Mouse (Mus musculus) layer of hippocampus, adult 9-11 months (tissue): ENCODE results near the gene Nexn.
"Not testable (repeated sequence)": the region's sequence is repeated elsewhere in the genome, so short reads cannot be mapped to it uniquely, and the experiment has no call there.

Experiments
- DNase-seq: peaks from one replicate; pipeline ENCODE4 v3.0.0; 2022

The Nexn gene

DNA sequence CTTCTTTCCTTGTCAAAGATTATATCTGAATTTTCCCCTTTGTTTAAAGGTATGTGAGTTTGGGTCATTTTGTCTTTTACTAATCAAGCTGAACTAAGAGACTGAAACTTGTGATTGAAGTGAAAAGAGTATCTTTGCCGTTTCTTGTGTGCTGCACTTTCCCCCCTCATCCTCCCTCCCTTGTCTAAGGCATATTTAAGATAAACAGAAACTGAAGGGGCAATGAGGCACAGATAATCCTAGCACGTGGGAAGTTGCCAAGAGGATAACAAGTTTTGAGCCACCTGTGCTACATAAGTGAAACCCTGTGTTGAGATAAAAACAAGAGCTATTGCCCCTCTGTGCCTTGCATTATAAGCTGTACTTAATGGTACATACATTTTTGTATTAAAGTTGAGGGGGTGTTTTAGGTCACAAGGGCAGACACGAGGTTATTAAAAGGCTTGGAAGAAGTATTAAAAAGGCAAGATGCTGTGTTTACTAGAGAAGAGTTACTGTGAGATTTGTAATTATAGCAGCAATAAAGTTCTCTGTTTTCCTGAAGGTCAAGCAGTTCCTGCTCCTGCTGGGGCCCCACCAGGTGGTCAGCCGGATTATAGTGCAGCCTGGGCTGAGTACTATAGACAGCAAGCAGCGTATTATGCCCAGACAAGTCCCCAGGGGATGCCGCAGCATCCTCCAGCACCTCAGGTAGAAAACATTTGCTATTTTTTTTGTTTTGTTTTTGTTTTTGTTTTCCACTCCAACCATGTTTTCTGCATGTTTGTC, 34.6 kb downstream of the Nexn start:
- DNase-seq = no peak

DNA sequence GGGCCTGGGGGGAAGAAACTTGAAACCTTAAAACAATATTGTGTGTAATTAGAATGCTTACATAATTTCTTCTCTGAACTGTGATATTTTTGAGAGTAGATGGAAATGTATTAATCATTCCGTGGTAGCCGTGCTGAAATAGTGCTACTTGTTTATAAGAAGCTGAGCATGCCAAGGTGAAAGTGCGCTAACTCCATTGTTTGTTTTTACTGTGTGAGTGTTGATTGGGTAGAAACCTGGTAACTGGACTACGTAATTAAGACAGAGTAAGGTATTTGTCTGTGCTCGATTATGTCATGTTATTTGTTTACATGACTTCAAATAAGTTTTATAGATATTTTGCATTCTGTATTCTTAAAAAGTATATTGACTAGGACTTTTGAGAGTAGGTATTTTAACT, 36.9 kb downstream of the Nexn start:
- no peak for DNase-seq

DNA sequence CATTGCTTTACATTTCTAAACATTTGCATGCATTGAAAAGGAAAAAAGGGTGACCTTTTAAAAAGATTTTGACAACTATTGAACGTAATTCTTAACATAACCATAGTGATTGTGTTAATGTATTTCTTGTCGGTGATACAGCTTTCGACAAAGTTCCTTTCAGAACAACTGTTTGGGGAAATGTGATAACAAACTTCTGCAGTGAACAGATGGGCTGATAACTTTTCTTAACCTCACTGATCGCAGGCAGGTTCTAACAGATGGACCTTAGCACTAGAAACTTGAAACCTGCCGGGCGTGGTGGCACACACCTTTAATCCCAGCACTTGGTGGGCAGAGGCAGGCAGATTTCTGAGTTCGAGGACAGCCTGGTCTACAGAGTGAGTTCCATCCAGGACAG, 37.3 kb downstream of the Nexn start:
- DNase-seq = no peak

DNA sequence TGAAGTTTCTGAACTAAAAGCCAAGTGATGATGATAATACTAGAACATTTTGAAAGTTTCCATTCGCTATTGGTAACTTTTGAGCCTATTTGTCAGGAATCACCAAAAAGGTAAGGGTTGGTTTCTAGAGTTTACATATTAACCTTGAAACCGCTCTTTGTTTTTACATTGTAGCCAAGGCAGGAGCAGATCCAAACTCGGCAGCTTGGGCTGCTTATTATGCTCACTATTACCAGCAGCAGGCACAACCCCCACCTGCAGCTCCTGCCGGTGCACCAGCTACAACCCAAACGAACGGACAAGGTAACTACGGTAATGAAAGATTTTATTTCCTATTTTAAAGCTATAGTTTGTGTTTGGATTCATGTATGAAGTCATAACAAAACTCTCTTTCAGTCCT, 40.2 kb downstream of the Nexn start:
- no peak for DNase-seq

DNA sequence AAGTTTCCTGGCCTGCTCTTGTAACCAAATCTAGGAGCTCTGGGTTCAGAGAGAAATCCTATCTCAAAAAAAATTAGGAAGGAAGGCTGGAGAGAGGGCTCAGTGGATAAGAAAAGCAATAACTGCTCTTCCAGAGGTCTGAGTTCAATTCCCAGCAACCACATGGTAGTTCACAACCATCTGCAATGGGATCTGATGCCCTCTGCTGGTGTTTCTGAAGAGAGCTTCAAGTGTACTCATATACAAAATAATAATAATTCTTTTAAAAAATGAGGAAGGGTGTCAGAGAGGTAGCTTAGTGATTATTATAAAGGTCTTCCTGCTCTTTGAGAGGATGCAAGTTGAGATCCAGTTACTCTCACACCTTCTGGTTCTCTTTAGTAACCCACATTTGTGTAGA, 41.2 kb downstream of the Nexn start:
- no peak for DNase-seq

DNA sequence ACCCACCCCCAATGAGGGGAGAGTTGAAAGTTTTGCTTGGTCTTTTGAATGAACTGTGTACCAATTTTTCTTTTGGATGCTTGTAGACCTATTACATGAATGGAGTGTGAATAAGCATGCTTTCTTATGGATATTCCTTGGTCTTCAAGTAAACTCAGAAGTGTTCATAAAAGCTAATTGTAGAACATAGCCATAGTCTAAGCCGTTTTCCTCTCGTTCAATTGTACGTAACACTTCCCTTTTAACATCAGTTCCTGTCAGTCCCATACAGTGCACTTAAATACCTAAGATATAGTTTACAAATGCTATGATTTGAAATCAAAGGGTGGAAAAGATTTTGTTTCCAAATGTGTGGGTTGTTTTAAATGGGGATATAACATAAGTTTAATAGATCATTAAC, 52.7 kb downstream of the Nexn start:
- DNase-seq = no peak

DNA sequence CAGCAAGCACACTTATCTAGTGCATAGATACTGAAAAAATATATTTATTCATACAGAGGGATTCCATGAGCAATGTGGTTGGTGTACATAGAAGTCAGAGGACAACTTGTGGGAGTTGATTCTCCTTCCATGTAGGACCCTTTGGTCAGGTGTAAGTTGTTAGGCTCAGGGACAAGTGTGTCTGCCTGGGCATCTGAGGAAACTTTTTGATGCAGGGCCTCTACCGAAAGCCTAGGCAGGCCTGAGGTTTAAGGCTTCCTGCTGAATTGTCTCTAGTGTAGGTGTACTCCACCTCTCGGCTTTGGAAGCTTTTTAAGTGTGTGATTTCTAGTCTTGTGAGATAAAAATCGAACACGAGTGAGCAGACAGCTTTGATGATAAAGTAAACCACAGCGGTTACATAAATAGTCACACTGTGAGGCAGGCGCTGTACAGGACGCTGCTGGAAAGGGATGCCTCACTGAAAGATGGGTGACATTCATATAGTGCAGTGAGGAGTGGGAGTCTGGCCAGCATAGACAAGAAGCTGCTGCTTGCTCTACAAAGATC, 54.3 kb downstream of the Nexn start:
- no peak for DNase-seq

DNA sequence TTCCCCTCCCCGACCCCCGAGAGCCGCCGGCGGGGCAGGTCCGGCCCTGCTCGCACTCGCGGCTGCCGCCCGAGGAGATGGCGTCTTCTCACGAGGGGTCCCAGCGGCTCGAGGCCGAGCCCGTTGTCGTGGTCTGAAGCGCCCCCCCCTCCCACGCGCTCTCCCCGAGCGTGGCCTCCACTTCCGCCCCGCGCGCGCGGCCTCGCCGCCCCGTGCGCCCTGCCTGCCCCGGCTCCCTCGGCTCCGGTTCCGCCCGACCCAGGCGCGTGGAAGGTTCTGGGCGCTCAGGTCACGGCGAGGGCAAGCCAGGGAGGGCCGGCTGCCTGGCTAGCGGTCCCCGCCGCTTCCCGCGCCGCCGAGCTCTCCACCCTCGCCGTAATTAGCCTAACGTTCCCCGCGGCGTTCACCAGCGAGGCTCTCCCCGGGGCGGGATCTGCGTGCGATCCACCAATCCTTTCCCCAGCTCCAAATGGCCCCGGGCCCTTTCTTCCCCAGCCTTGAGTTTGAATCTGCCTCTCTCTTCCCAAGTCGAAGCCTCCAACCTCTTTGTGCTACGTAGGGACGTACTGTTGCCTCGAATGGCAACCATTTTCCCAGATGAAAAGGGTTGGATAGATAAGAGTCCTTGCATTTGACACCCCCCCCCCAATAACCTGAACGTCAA, 55.3 kb downstream of the Nexn start:
- DNase-seq = peak; percentile 61

DNA sequence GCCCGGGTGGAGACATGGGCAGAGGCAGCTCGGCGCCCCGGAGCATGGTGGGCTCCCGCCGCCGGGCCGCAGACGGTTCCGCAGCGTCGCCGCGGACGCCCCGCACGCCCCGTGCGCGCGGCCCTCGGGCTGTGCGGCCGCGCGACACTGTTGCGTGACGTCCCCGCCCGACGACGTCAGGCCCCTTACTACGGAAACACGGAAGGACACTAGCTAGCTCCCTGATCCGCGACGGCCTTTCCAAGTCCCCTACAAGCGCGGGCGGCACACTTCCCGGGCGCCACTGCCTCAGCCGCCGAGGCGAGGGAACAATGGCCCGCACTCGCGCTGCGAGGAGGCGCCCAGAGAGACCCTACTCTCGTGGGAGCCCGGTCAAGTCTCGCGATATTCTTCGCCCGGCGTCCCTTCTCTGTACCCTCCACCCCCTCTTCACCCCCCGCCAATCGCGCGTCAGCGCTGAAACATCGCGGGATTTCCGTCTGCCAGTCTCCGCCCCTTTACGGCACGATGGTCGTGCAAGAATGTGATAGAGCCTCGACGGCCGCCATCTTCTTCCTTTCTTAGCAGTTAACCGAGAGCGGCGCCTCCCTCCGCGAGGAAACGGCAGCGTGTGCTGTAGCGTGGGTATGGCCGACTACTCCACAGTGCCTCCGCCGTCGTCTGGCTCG, 56.0 kb downstream of the Nexn start, which contains the start of the genes Dnajb4 and Fubp1:
Gene Dnajb4 (minus strand): TSS at position 336 of the 668 bp plus-strand sequence.
Gene Fubp1 (plus strand): TSS at position 456 of the 668 bp plus-strand sequence.
- peak; percentile 99 for DNase-seq

DNA sequence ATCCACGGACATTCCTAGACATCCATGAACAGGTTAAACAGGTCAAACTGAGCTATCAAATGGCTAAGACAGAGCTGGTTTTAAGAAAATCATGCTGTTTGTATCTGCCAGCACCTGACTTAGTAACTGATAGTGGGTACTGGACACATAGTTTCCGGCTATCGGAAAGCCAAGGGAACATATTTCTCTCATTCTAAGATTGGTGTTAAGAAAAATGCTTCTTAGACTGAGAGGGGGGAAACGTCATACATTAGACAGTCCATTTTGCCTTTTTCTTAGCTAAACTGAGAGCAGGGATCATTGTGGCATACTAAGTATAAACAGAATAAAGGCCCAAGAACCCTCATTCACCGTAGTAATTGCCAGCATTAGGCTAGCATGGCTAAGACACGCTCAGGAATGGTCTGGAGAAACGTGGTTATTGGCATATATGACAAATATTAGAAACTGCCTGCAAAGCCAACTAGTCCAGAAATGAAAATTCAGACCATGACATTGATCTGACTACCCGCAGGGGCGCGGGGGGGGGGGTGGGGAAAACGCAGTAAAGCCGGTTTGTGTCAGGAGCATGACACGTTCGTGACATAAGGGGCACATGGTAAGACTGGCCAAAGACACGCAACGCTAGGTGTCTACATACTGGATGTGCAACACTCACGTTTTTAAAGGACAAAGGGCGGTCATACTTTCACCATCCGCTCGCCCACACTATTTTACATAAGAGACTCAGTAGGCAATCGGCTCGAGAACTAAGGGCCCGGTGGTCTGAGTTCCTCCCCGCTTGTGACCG, 56.8 kb downstream of the Nexn start:
- DNase-seq = no peak

DNA sequence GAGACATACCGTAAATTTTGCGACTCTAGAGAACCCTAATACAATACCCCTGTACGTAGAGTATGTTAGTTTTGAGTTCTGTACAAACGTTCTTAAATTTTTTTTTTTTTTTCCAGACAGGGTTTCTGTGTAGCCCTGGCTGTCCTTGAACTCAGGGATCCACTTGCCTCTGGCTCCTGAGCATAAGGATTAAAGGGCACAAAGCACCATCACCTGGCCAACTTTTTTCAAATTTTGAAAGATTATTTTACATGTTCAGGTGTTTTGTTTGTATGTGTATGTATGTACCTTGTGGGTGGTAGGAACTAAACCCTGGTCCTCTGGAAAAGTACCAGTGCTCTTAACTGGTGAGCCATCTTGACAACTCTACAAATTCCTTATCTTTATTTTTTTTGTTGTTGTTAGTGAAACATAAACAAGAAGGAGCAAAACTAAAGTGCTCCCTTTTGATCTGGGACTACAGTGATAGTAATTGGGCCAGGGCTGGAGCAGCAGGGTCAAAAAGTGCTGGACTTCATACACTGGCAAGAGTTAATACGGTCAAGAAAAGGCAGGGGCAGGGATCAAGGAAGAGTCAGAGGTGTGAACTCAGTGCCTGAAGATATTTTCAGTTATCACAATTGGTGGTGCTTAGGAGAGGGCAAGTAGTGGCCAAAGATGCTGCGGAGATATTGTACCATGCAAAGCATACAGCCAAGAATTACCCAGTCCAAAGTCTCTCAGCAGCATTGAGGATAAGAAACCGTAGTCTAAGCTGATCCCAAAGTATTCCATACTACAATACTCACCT, 57.9 kb downstream of the Nexn start:
- no peak for DNase-seq

DNA sequence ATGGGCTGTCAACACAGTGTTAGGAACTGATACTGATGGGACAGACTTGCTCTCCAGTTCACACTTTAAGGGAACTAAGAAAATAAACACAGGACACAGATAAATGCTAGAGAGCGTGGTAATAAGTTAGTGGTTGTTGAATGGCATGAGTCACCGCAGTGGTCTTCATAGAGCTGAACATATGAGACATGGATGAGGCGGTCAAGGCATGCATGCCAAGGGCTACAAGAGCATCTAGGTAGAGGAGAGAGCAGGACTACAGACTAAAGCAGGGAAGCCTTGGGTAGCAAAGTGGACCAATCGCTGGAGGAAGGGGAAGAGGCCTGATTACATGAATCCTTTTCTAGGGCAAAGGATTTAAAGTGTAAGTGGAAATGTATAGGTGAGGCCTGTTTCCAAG, 59.0 kb downstream of the Nexn start:
- no peak for DNase-seq

DNA sequence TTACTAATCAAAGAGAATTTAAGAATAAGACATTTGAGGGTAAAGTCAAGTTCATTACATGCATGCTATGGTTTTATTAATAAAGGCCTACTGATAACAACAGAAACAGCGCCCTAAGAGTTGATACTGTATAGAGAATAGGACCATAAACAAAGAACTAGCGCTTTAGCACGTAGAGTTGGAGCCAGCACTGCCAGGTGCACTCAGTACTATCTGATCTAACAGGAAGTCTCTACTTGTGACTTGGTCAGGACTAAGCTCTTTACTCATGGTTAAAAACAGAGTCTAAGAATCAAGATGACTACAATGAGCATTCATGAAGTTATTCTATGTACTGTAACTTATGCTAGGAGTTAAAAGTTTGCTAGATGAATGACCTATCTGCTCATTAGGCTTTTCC, 61.6 kb downstream of the Nexn start:
- no peak for DNase-seq

DNA sequence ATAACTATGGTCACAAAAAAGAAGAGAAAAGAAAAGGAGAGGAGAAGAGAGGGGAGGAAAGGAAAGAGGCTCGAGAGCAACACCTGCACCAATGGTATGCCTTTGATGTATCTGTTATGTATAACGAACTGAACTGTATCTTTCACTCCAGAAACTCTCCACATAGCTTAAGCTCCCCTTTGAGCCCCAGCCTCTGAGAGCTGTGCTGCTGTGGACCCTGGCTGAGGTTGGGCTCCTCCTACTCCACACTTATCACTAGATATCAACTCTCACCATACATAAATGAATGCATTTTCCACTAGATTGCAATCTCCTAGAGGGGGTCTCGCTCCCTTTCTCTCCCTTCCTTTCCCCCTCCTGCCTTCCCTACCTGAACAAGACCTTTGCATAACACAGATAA, 62.2 kb downstream of the Nexn start:
- DNase-seq = no peak

DNA sequence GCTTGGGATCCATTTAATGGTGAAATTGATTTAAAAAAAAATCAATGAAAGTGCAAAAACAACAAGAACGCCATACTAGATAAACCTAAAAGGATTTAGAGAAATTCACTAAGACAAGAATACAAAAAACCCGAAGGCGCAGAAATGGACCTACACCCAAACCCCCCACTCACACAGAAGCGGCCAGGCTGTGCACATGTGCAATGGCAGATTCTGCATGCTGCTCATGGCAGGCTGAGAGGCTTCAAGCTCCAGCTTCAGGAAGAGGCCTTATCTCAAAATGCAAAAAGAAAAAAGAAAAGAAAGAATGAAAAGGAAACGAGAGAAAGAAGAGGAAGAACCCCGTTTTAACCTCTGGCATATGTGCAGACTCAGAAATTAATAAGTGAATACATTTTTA, 62.7 kb downstream of the Nexn start:
- DNase-seq = no peak

DNA sequence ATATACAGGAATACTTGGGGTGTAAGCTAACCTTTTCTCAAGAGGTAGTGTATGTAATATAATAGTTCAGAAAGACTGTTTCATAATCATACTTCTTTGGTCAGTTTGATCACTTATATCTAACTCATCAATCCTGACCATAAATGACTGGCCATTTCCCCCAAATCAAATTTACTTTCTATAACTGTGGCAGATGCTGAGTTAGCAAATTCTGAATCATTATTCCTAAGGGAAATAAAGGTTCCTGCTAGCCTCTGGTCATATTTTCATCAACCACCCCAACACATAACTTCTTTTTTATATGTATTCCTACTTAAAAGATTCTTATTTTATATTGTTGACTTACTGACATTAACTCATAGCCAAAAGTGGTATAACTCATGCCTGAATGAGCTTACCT, 63.2 kb downstream of the Nexn start:
- no peak for DNase-seq

DNA sequence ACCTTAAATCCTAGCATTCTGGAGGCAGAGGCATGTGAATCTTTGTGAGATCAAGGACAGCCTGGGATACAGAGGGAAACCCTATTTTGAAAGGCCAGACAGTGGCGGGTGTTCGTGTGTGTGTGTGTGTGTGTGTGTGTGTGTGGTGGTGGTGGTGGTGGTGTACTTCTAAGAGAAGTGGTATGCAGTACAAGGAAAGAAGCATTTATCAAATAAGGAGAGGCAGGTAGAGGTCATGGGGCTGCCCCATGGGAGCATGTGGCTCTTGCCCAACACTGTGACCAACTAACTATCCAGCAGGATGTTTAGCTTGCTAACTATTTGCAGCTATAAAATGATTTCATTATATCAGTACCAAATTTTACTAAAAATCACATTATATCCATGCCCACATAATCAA, 64.5 kb downstream of the Nexn start:
- DNase-seq = no peak

DNA sequence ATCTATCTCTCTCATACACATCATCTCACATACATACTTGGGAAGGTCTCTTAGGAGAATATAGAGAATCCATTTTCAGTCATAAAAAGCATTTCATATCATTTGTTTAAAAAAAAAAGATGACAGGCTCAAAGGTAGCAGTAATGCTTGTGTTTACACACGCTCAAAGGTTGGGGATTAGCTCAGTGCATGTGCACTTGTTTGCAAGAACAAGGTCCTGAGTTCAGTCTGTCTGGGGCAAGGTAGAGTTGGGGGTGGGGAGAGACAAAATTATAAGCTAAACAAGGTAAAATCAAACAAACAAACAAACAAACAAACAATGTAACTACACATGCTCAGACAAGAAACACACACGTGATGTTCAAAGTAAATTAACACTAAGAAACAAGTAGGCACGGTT, 65.0 kb downstream of the Nexn start:
- DNase-seq = no peak

DNA sequence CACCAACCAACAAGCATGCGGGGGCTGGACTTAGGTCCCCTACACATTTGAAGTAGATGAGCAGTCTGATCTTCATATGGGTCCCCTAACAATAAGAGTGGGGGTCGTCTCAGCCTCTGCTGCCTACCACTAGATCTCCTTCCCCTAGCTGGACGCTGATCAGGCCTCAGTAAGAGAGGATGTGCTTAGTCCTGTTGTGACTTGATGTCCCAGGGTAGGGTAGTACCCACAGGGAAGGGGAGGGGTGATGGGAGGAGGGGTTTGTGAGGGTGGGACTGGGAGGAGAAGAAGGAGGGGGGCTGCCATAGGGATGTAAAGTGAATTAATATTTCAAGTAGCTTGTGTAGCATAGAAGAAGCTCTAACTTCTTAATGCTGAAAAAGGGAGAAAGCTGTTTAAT, 67.0 kb downstream of the Nexn start:
- no peak for DNase-seq

DNA sequence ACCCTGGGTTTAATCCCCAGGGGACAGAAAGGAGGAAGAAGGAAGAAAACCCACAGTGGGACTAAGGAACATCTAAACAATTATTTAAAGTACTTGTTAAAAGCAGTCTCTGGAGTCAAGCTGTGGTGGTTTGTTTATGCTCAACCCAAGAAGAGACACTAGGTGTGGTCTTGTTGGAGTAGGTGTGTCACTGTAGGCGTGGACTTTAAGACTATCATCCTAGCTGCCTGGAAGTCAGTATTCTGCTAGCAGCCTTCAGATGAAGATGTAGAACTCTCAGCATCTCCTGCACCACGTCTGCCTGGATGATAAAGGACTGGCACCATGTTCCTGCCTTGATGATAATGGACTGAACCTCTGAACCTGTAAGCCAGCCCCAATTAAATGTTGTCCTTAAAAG, 68.9 kb downstream of the Nexn start:
- DNase-seq = not testable (repeated sequence)

DNA sequence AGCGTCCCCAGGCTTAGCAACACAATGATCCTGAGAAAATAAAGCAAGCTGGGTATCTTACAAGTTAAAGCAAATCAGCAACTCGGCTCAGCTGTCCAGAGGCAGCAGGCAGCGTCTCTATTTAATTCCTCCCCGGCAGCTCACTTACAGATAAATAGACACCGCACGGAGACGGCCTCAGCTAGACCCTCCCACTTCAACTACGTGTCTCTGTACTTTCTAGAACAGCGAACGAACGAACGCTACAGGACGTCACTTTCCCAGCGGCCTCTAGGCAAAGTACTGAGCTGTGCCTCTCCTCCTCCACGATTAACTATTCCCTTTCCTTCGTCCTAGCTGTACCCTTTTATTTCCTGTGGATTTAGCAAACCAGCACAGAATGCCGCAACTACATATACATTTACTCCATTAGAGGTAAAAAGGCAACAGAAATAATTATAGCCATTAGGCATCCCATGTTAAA, 72.5 kb downstream of the Nexn start:
- DNase-seq = peak; percentile 92

DNA sequence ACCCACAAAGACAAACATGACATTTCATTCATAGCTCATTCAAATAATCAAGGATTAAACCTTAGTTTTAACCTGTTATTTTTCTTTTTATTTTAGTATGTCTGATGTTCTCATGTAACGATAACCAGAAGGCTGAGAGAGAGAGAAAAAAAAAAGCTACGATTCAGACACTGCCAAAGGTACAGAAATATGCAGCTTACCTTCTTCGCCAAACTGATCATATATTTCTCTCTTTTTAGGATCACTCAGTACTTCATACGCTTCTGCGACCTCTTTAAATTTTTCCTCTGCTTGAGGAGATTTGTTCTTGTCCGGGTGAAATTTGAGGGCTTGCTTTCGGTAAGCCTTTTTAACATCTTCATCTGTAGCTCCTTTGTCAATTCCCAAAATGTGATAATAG, 73.0 kb downstream of the Nexn start:
- no peak for DNase-seq
